Mouse (Mus musculus) thymus, adult 2 months (tissue): ENCODE results near the gene Zfp982.

Experiments used
- CTCF ChIP-seq: fragments of 200-500 bp; IDR thresholded peaks from 2 replicates; pipeline ENCODE4 v1.5.1; 2012; ENCODE audit warnings: mild to moderate bottlenecking, control low read depth, low read length, moderate library complexity, borderline replicate concordance; ENCODE audit not compliant: control insufficient read depth, poor library complexity, insufficient read depth; ENCODE audit errors: extremely low read depth
- POLR2A ChIP-seq: fragments of 200-500 bp; IDR thresholded peaks from 2 replicates; pipeline ENCODE4 v1.6.1; 2012; ENCODE audit warnings: mild to moderate bottlenecking, low read length, control low read depth, moderate library complexity; ENCODE audit not compliant: control insufficient read depth, poor library complexity, insufficient read depth; ENCODE audit errors: extremely low read depth

GRCm38 (mm10) chr4:147541105-147541504 is 48.9 kb downstream of the Zfp982 start:
- no peak for TF ChIP-seq POLR2A
- no peak for TF ChIP-seq CTCF
